Mouse (Mus musculus) monocyte, adult 5-6 weeks (primary cell): ENCODE results near the gene Gm17657. TPM values are rescaled to one million over a fixed set of nuclear protein-coding genes. Genes with fewer than 3 reads are reported as not detected.

ENCODE experiments used
- ATAC-seq: fragments of 153-309, 156-312 bp; replicated peaks from 2 replicates; pipeline ENCODE4 v1.8.0; 2017; ENCODE audit warnings: mild to moderate bottlenecking; ENCODE audit not compliant: low TSS enrichment, insufficient number of reproducible peaks, severe bottlenecking, poor library complexity, low FRiP score
- total RNA-seq: library from RNA; stranded (forward); fragments of 200-1000, 200-491, 200-594 nt; gene quantifications from 3 replicates; pipeline ENCODE4 v1.2.3, GENCODE M21; 2017

The Gm17657 gene
- total RNA-seq, result not detected in 3 replicates

- ATAC-seq, result peak; percentile 93
These were observed at the start of gene Gm17657, which contains the start of gene Tbc1d22b for GRCm38 (mm10) chr17:29549543-29550428. TSS of gene Gm17657 (minus strand) at chr17:29549638. TSS of gene Tbc1d22b (plus strand) at chr17:29549785.

GRCm38 (mm10) chr17:29599051-29599450, 49.6 kb upstream of the Gm17657 start:
- ATAC-seq, result no peak

GRCm38 (mm10) chr17:29596771-29597132, 47.3 kb upstream of the Gm17657 start:
- no peak for ATAC-seq

- no peak for ATAC-seq
These were observed 46.7 kb upstream of the Gm17657 start for GRCm38 (mm10) chr17:29595891-29596770.

- ATAC-seq, result no peak
These were observed 39.9 kb upstream of the Gm17657 start for GRCm38 (mm10) chr17:29589221-29589898.

GRCm38 (mm10) chr17:29586921-29587320, 37.5 kb upstream of the Gm17657 start:
- ATAC-seq, result no peak

GRCm38 (mm10) chr17:29585446-29585845, 36.0 kb upstream of the Gm17657 start:
- no peak for ATAC-seq

GRCm38 (mm10) chr17:29584737-29585136, 35.3 kb upstream of the Gm17657 start:
- ATAC-seq, result no peak

GRCm38 (mm10) chr17:29584306-29584705, 34.9 kb upstream of the Gm17657 start:
- no peak for ATAC-seq

- no peak for ATAC-seq
These were observed 34.1 kb upstream of the Gm17657 start for GRCm38 (mm10) chr17:29583569-29583968.

GRCm38 (mm10) chr17:29579579-29580126, 30.2 kb upstream of the Gm17657 start:
- ATAC-seq, result no peak

- no peak for ATAC-seq
These were observed 20.4 kb upstream of the Gm17657 start for GRCm38 (mm10) chr17:29569831-29570230.

GRCm38 (mm10) chr17:29568435-29568834, 19.0 kb upstream of the Gm17657 start:
- ATAC-seq, result no peak

- no peak for ATAC-seq
These were observed 16.1 kb upstream of the Gm17657 start for GRCm38 (mm10) chr17:29565521-29565920.

GRCm38 (mm10) chr17:29558476-29558875, 9.0 kb upstream of the Gm17657 start:
- no peak for ATAC-seq

- ATAC-seq, result no peak
These were observed 7.5 kb upstream of the Gm17657 start for GRCm38 (mm10) chr17:29556893-29557292.

GRCm38 (mm10) chr17:29556456-29556855, 7.0 kb upstream of the Gm17657 start:
- no peak for ATAC-seq

GRCm38 (mm10) chr17:29554176-29554575, 4.7 kb upstream of the Gm17657 start:
- no peak for ATAC-seq
